Mouse (Mus musculus): ENCODE measurements around the gene Fabp6.

The Fabp6 gene

GRCm38 (mm10) chr11:43546678-43547077 is 54.7 kb downstream of the Fabp6 start:
- no peak for DNase-seq (ENCODE audit: low spot score)
